Mouse (Mus musculus) thymus, postnatal 14 days (tissue): ENCODE measurements around the gene Sftpa1.
A peak's percentile ranks its signal among the peaks of the same experiment; 100 is the strongest.

Source experiments
- DNase-seq: peaks from one replicate; pipeline ENCODE4 v3.0.0; 2021

Gene Sftpa1

DNA sequence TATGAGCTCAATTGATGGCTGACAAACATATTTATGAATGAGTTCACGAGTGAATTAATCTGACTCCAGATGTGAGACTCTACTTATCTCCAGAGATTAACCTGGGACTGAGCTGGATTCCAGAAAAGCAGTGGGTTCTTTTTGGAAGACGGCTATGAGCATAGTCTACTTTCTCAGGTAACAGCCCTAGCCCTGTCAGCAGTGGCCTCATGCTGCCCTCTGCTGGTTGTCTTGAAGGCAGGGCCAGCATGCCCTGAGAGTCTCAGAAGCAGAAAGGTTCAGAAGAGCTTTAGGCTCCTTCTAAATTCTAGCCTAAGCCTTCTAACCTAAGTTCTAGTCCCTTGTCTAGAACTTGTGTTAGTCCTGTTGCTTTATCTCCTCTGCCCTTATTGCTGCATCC lies 31.1 kb downstream of the Sftpa1 start:
- peak; percentile 4 for DNase-seq

DNA sequence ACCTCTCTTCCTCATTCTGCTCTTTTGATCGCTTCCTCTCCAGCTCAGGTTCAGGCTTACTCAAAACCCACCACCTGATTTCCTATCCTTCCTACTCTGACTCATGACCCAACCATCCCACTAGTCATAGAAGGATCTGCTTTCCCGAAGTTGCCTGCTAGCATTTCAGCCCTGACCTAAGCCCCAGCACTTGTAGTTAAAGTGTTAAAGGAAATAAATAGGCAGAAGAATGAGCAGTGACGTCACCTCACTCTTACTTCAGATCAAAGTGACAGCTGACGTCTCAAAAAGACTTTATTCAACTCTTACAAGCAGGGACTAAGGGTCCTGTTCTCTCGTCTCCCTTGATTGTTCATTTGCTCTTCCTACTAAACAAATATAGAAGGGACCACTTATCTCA lies 35.7 kb downstream of the Sftpa1 start:
- no peak for DNase-seq

DNA sequence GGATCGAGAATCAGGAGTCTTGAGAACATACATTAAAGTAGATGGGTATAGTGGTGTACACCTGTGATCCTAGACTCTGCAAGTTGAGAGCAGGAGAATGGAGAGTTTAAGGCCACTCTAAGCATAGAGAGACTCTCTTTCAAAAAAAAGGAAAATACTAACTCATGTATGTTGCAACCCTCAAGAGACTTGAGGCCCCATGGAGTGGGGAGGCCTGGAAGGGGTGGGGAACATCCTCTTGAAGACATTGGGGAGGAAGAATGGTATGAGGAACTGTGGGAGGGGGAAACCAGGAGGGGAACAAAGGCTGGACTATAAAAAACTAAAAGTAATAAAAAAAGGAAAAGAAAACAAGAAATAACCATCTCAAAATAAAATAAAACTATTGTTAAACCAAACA lies 37.0 kb downstream of the Sftpa1 start:
- no peak for DNase-seq

- no peak for DNase-seq
These were observed 38.9 kb downstream of the Sftpa1 start for GRCm38 (mm10) chr14:41170514-41170913.

GRCm38 (mm10) chr14:41174802-41175201 lies 43.2 kb downstream of the Sftpa1 start:
- no peak for DNase-seq

DNA sequence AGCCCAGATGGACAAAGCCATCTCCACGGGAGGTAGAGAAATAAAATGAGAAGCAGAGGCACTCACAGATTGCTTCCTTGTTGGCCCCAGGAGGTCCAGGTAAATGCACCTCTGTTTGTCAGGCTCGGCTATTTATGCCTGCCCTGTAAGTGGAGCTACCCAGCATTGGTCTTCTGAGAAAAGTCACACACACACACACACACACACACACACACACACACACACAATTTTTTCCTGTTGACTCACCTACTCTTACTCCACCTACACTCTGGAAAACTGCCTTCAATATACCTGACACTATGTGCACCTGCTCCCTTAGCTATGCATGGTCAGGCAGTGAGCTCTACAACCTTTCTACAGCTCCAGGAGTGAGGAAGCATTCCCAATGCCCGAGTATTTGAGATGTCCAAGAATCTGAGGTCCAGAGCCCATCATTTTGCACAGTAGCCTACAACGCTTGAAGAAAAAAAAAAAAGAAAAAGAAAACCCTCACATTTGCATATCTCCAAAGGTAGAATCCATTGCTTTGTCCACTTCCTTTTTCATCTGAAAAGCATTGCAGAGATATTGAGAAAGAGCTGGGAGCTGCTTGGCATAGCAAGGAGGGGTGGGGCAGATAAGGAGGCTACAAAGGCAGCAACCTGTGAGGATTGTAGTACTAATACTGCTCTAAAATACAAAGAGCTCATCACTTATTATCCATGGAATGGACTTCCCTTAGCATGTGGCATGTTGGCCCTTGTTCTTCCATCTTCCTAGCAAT lies 53.7 kb downstream of the Sftpa1 start, which contains the start of gene Sftpd:
TSS of gene Sftpd (minus strand) at position 91 of the 763 bp plus-strand sequence.
- DNase-seq: no peak
